Mouse (Mus musculus) midbrain, embryonic 10.5 days (tissue): ENCODE measurements around the gene Ttyh3. TPM values are rescaled to one million over a fixed set of nuclear protein-coding genes. Genes with fewer than 3 reads are reported as not detected.
A peak's percentile ranks its signal among the peaks of the same experiment; 100 is the strongest.

Experiments
- DNase-seq: peaks from one replicate; pipeline ENCODE4 v3.0.0-alpha.2; 2017; ENCODE audit warnings: low spot score
- H3K27ac ChIP-seq: fragments of 300-500 bp; sonication (generic); replicated peaks from 2 replicates; pipeline ENCODE4 v1.5.1; 2016; ENCODE audit warnings: mild to moderate bottlenecking
- H3K27me3 ChIP-seq: fragments of 300-500 bp; sonication (generic); 2 replicates; pipeline ENCODE4 v1.6.1; 2016; ENCODE audit warnings: low read depth, mild to moderate bottlenecking; ENCODE audit not compliant: poor library complexity, severe bottlenecking
- H3K36me3 ChIP-seq: fragments of 300-500 bp; sonication (generic); 2 replicates; pipeline ENCODE4 v1.6.1; 2016; ENCODE audit warnings: mild to moderate bottlenecking, moderate library complexity
- H3K4me1 ChIP-seq: fragments of 300-500 bp; sonication (generic); 2 replicates; pipeline ENCODE4 v1.6.1; 2016
- H3K4me3 ChIP-seq: fragments of 300-500 bp; sonication (generic); 2 replicates; pipeline ENCODE4 v1.5.1; 2016; ENCODE audit warnings: mild to moderate bottlenecking, moderate library complexity
- H3K9me3 ChIP-seq: fragments of 300-500 bp; sonication (generic); replicated peaks from 2 replicates; pipeline ENCODE4 v1.6.1; 2016; ENCODE audit warnings: mild to moderate bottlenecking
- whole genome bisulfite sequencing: fragments of 180-500 bp; shearing (Covaris S2); methylation state at CpG from one replicate; pipeline ENCODE4 v1.1.7; 2016; 5-methylcytosine and 5-hydroxymethylcytosine counted together
- polyA plus RNA-seq: library from polyadenylated mRNA; unstranded; fragments of >200 nt; fragmentation: Nextera tagmentation; extraction: Ambion mirVana; gene quantifications from 2 replicates; pipeline ENCODE4 v1.2.1, GENCODE M21; 2016

Ttyh3 gene
- polyA plus RNA-seq, 1 experiment from 2014 or later, result 28.6 TPM

GRCm38 (mm10) chr5:140571673-140572072 is 77.2 kb downstream of the Ttyh3 start:
- Histone ChIP-seq H3K27me3 (no peaks in the 10 kb centered on the region; the same call in 1 of the 2 replicates), H3K9me3 (no peaks in the 10 kb centered on the region; the same call in 1 of the 2 replicates), H3K36me3 (no peaks in the 10 kb centered on the region), H3K4me1 (peaks cover 46% of the 10 kb centered on the region), H3K4me3 (no peak overlapping the region), H3K27ac (peak overlapping the region; percentile 65)
- WGBS, result 83% methylated on average over 10 of the region's 10 CpGs
- no peak for DNase-seq

- DNase-seq, result no peak
- WGBS, result 87% methylated on average over 4 of the region's 4 CpGs
- H3K36me3 ChIP-seq, result no peaks in the 10 kb centered on the region
- H3K27ac ChIP-seq, result peak overlapping the region; percentile 65; the same call in 1 of the 2 replicates
- H3K4me3 ChIP-seq, result no peak overlapping the region
- no peaks in the 10 kb centered on the region; the same call in 1 of the 2 replicates for H3K27me3 ChIP-seq
- H3K4me1 ChIP-seq, result peaks cover 51% of the 10 kb centered on the region
- no peaks in the 10 kb centered on the region; the same call in 1 of the 2 replicates for H3K9me3 ChIP-seq
These were observed 77.6 kb downstream of the Ttyh3 start for GRCm38 (mm10) chr5:140571201-140571600.

Other genes with a start within 250 kb of the Ttyh3 start
- 145 and 153 TPM in 2 replicates for gene Eif3b, start 229.7 kb downstream of the Ttyh3 start, polyA plus RNA-seq
- not detected in 2 replicates for gene Gm4869, start 203.4 kb downstream of the Ttyh3 start, polyA plus RNA-seq
- 14.7 and 16.1 TPM in 2 replicates for gene Chst12, start 143.5 kb downstream of the Ttyh3 start, polyA plus RNA-seq
- 0.62 and 0.63 TPM in 2 replicates for gene Grifin, start 84.0 kb downstream of the Ttyh3 start, polyA plus RNA-seq
- 43.7 and 50.8 TPM in 2 replicates for gene Lfng, start 41.7 kb downstream of the Ttyh3 start, polyA plus RNA-seq
- 23.6 and 27.6 TPM in 2 replicates for gene Iqce, start 53.3 kb upstream of the Ttyh3 start, polyA plus RNA-seq
- 22.3 and 24.8 TPM in 2 replicates for gene Brat1, start 56.0 kb upstream of the Ttyh3 start, polyA plus RNA-seq
- 0.78 and 1.2 TPM in 2 replicates for gene Amz1, start 75.1 kb upstream of the Ttyh3 start, polyA plus RNA-seq
- 7.7 and 8.0 TPM in 2 replicates for gene Gna12, start 181.4 kb upstream of the Ttyh3 start, polyA plus RNA-seq